Mouse (Mus musculus) hindbrain, postnatal 0 days (tissue): ENCODE measurements at regions not wholly inside any gene's neighbourhood (a gene's known extent, or its start where the extent isn't known, plus 50 kb on each side); places are given as distances from the start of the nearest gene placed in this dataset.
A peak's percentile ranks its signal among the peaks of the same experiment; 100 is the strongest.
"Not testable (repeated sequence)": the region's sequence is repeated elsewhere in the genome, so short reads cannot be mapped to it uniquely, and the experiment has no call there.

ENCODE experiments used
- ATAC-seq: fragments of 200-750 bp; cut with Nextera tagmentation; 2 replicates; pipeline ENCODE4 v1.8.0; 2017; ENCODE audit warnings: mild to moderate bottlenecking, moderate TSS enrichment, moderate library complexity
- DNase-seq: peaks from one replicate; pipeline ENCODE4 v3.0.0-alpha.2; 2015; ENCODE audit warnings: low spot score
- H3K27ac ChIP-seq: fragments of 300-500 bp; sonication (generic); 2 replicates; pipeline ENCODE4 v1.5.1; 2014; ENCODE audit warnings: mild to moderate bottlenecking
- H3K27me3 ChIP-seq: fragments of 300-500 bp; sonication (generic); 2 replicates; pipeline ENCODE4 v1.6.1; 2014; ENCODE audit warnings: low read length, mixed read lengths; ENCODE audit not compliant: insufficient read depth
- H3K36me3 ChIP-seq: fragments of 300-500 bp; sonication (generic); 2 replicates; pipeline ENCODE4 v1.6.1; 2014; ENCODE audit warnings: low read length, mixed read lengths; ENCODE audit not compliant: insufficient read depth
- H3K4me1 ChIP-seq: fragments of 300-500 bp; sonication (generic); 2 replicates; pipeline ENCODE4 v1.6.1; 2014; ENCODE audit warnings: antibody characterized with exemption, low read length, mixed read lengths; ENCODE audit not compliant: insufficient read depth
- H3K4me2 ChIP-seq: fragments of 300-500 bp; sonication (generic); 2 replicates; pipeline ENCODE4 v1.6.1; 2014; ENCODE audit warnings: low read depth, mild to moderate bottlenecking, low read length, moderate library complexity, mixed read lengths
- H3K4me3 ChIP-seq: fragments of 300-500 bp; sonication (generic); 2 replicates; pipeline ENCODE4 v1.5.1; 2014; ENCODE audit warnings: low read length
- H3K9ac ChIP-seq: fragments of 300-500 bp; sonication (generic); replicated peaks from 2 replicates; pipeline ENCODE4 v1.6.1; 2014; ENCODE audit warnings: mild to moderate bottlenecking, low read length, moderate library complexity, mixed read lengths
- H3K9me3 ChIP-seq: fragments of 300-500 bp; sonication (generic); 2 replicates; pipeline ENCODE4 v1.6.1; 2016; ENCODE audit warnings: low read length, mixed read lengths
- CTCF ChIP-seq: IDR thresholded peaks from 2 replicates; pipeline ENCODE4 v1.5.1; 2016; ENCODE audit warnings: antibody characterized with exemption, control low read depth, low read depth
- WGBS: fragments of 180-500 bp; shearing (Covaris S2); extraction: QIAGEN DNeasy Blood & Tissue Kit; methylation state at CpG from one replicate; pipeline ENCODE4 v1.1.7; 2014; 5-methylcytosine and 5-hydroxymethylcytosine counted together

DNA sequence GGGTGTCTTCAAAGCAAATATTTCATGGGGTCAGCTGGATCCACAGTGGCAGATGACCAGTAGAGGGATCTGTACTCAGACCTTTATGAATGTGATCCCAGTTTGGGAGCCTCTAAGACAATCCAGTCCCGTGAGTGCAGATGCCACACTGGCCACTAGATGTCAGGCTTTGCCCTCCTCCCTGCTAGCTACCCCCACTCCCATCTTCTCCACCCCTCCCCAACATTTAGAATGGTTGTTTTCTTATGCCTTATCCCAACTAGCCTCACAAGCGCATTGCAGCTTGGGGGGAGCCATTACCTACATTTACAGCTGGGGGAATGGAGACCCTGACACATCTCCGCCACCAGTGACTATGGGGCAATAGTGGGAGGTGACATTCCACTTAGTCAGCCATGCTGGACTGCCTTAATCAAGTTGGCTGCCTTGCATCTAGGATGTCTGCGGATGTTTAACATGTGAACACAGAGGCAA is 156.9 kb upstream of the Rxfp2 start:
- no peaks in the 10 kb centered on the region for H3K9me3 ChIP-seq
- H3K9ac ChIP-seq, result no peak overlapping the region
- H3K27me3 ChIP-seq, result no peaks in the 10 kb centered on the region
- peak; percentile 87 for TF ChIP-seq CTCF
- no peak overlapping the region for H3K4me3 ChIP-seq
- no peaks in the 10 kb centered on the region for H3K4me1 ChIP-seq
- no peak overlapping the region for H3K4me2 ChIP-seq
- H3K36me3 ChIP-seq, result no peaks in the 10 kb centered on the region
- no peak overlapping the region for H3K27ac ChIP-seq
- peak; percentile 53; the same call in 1 of the 2 replicates for ATAC-seq
- DNase-seq, result peak; percentile 61
- WGBS, result 47% methylated on average over 4 of the region's 4 CpGs

DNA sequence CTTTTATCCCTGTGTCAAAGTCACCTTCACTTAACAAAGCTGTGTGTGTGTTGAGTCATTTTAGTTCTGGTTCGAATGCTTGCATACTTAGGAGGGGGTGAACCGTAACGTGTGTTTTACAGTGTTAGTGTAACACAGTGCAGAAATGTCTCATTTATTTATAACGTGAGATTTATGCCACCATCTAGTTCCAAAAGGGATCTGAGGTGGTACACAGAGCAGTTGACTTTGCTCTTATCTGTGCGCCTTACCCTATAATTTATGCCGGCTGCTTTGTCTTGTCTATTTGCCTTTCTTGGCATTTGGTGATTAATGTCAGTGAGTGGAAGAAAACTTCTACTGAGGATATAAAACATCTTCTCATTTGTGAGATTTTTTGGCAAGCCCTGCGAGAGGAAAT is 150.5 kb upstream of the Rxfp2 start:
- no peaks in the 10 kb centered on the region for H3K27me3 ChIP-seq
- DNase-seq (no peak), ATAC-seq (no peak)
- no peaks in the 10 kb centered on the region for H3K4me1 ChIP-seq
- no peak for TF ChIP-seq CTCF
- 78% methylated on average over 7 of the region's 7 CpGs for WGBS
- H3K36me3 ChIP-seq, result no peaks in the 10 kb centered on the region
- no peak overlapping the region for H3K27ac ChIP-seq
- no peak overlapping the region for H3K4me2 ChIP-seq
- no peak overlapping the region for H3K9ac ChIP-seq
- H3K9me3 ChIP-seq, result no peaks in the 10 kb centered on the region
- no peak overlapping the region for H3K4me3 ChIP-seq

DNA sequence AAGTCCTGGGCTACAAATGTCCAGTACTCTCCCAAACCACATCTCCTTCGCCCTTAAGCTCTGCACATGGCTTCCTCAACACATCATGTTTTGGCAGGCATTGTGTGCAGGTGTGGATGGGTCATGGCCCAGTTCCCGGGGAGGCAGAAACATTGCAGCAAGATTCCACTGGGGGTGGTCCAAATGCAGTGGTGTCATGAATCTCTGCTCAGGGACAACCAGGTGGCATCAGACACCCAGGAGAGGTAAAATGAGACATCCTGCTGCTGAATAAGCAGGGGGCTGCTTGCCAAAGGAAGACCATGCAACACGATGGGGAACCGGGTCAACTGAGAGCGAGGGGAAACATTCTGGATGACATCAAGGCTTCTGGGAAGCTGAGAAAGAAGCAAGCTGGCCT is 149.0 kb upstream of the Rxfp2 start:
- H3K27ac ChIP-seq, result no peak overlapping the region
- 83% methylated on average over 5 of the region's 5 CpGs for WGBS
- DNase-seq (no peak), ATAC-seq (no peak)
- H3K4me1 ChIP-seq, result no peaks in the 10 kb centered on the region
- no peak for TF ChIP-seq CTCF
- H3K36me3 ChIP-seq, result no peaks in the 10 kb centered on the region
- no peak overlapping the region for H3K4me3 ChIP-seq
- H3K9me3 ChIP-seq, result no peaks in the 10 kb centered on the region
- no peaks in the 10 kb centered on the region for H3K27me3 ChIP-seq
- no peak overlapping the region for H3K4me2 ChIP-seq
- no peak overlapping the region for H3K9ac ChIP-seq

DNA sequence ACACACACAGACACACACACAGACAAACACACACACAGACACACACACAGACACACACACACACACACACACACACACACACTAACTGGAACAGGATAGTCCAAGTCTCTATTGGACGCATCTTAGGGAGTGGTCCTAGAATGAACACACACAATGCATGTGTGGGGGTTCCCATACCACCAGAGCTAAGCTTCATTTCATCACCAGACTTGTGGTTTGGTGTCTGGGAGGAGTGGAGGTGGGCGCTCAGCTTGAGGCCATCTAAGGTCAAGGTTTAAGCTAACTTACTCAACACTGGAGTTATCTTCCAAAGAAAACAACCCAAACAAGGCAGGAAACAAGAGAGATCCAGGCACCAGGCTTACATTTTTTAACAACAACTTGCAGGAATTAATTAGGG is 147.9 kb upstream of the Rxfp2 start:
- H3K4me2 ChIP-seq, result no peak overlapping the region
- H3K9me3 ChIP-seq, result no peaks in the 10 kb centered on the region
- H3K27ac ChIP-seq, result no peak overlapping the region
- no peak for ATAC-seq
- 87% methylated on average over 2 of the region's 2 CpGs for WGBS
- no peak overlapping the region for H3K9ac ChIP-seq
- H3K4me1 ChIP-seq, result no peaks in the 10 kb centered on the region
- DNase-seq, result no peak
- no peak for TF ChIP-seq CTCF
- no peak overlapping the region for H3K4me3 ChIP-seq
- no peaks in the 10 kb centered on the region for H3K36me3 ChIP-seq
- H3K27me3 ChIP-seq, result no peaks in the 10 kb centered on the region

DNA sequence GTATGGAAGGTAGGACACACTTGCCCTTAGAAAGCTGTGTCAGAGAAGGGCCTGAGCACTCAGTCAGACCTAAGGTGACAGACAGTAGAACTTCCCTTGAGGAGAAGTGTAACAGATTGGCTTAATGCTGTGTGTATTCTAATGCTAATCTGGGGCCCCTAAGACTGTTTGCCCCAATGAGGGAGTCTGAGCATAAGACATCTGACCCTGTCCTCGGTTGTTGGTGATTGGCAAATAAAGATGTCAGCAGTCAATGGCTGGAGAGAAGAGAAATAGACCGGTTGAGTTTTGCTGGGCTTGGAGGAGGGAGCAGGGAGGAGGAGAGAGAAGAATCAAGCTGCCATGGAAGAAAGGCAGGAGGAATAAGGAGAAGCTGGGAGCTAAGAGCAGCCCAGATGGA is 147.0 kb upstream of the Rxfp2 start:
- H3K4me2 ChIP-seq, result no peak overlapping the region
- ATAC-seq, result no peak
- DNase-seq, result no peak
- no peaks in the 10 kb centered on the region for H3K4me1 ChIP-seq
- no peaks in the 10 kb centered on the region for H3K9me3 ChIP-seq
- H3K4me3 ChIP-seq, result no peak overlapping the region
- no peaks in the 10 kb centered on the region for H3K36me3 ChIP-seq
- H3K27me3 ChIP-seq, result no peaks in the 10 kb centered on the region
- no peak for TF ChIP-seq CTCF
- no peak overlapping the region for H3K9ac ChIP-seq
- H3K27ac ChIP-seq, result no peak overlapping the region
- WGBS, result 7% methylated on average over 2 of the region's 2 CpGs

DNA sequence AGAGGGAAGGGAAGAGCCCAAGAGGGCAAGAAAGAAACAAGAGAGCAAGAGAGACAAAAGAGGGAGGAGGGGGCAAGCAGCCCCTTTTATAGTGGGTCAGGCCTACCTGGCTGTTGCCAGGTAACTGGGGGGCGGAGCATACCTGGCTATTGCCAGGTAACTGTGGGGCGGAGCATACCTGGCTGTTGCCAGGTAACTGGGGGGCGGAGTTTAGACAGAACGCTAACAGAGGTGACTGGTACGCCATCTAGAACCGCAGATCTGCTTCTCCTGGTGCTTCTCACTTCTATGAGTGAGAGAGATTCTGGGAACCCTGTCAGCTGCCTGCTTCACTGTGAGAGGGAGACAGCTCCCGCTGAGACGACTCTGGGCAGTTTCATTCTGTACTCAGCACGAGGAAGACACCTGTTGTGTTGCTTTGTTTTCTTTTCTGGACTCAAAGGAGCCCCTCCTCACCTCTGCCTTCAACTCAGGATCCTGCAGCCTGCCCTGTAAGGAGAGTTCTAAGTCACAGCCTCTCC is 144.9 kb upstream of the Rxfp2 start:
- no peaks in the 10 kb centered on the region for H3K9me3 ChIP-seq
- no peaks in the 10 kb centered on the region for H3K36me3 ChIP-seq
- H3K4me1 ChIP-seq, result no peaks in the 10 kb centered on the region
- no peak for TF ChIP-seq CTCF
- H3K4me2 ChIP-seq, result no peak overlapping the region
- DNase-seq, result no peak
- no peak overlapping the region for H3K4me3 ChIP-seq
- no peak overlapping the region for H3K27ac ChIP-seq
- no peaks in the 10 kb centered on the region for H3K27me3 ChIP-seq
- WGBS, result 28% methylated on average over 9 of the region's 9 CpGs
- ATAC-seq, result no peak
- no peak overlapping the region for H3K9ac ChIP-seq

DNA sequence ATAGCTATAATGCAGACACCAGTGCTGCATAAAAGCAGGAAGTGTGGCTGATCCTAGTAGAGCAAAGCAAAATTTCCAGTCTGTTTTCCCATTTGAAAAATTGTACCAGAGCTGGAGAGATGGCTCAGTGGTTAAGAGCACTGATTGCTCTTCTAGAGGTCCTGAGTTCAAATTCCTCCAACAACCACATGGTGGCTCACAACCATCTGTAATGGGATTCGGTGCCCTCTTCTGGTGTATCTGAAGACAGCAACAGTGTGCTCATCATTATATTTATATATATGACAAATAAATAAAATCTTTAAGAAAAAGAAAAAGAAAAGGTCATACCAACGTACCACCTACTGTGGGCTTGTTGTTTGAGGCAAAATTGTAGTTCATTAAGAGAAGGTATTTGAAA is 144.1 kb upstream of the Rxfp2 start:
- ATAC-seq (no peak), DNase-seq (no peak)
- TF ChIP-seq CTCF, result peak; percentile 35
- Histone ChIP-seq H3K9ac (no peak overlapping the region), H3K4me1 (no peaks in the 10 kb centered on the region), H3K4me3 (no peak overlapping the region), H3K4me2 (no peak overlapping the region), H3K27ac (no peak overlapping the region), H3K9me3 (no peaks in the 10 kb centered on the region), H3K27me3 (no peaks in the 10 kb centered on the region), H3K36me3 (no peaks in the 10 kb centered on the region)
- WGBS, result 87% methylated on average over 2 of the region's 2 CpGs

DNA sequence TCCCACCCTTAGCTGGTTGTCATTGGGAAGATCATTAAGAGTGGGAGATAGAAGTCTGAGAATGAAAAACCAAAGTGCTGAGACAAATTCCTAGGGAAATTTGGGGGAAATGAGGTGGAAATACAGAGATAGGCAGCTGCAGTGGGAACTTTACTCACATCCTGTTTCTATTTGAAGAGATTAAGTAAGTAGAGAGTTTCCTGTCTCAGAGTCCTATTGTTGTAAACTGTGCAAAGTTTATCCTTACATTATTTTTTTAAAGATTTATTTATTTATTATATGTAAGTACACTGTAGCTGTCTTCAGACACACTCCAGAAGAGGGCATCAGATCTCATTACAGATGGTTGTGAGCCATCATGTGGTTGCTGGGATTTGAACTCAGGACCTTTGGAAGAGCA is 126.0 kb upstream of the Rxfp2 start:
- not testable (repeated sequence) for ATAC-seq, DNase-seq, H3K4me2 ChIP-seq, H3K27me3 ChIP-seq, H3K36me3 ChIP-seq, H3K4me3 ChIP-seq, H3K27ac ChIP-seq, H3K4me1 ChIP-seq, H3K9ac ChIP-seq, H3K9me3 ChIP-seq
